Mouse (Mus musculus) spleen, adult 2 months (tissue): Measurements from ENCODE around the gene Clcnkb.

Source experiments
- CTCF ChIP-seq: fragments of 200-500 bp; IDR thresholded peaks from 2 replicates; pipeline ENCODE4 v1.5.1; 2011; ENCODE audit warnings: mild to moderate bottlenecking, inconsistent platforms; ENCODE audit not compliant: insufficient read depth, insufficient read length, insufficient replicate concordance; ENCODE audit errors: extremely low read depth
- POLR2A ChIP-seq: fragments of 200-500 bp; IDR thresholded peaks from 2 replicates; pipeline ENCODE4 v1.6.1; 2011; ENCODE audit warnings: low read depth, low read length, inconsistent platforms

- TF ChIP-seq CTCF: no peak
- TF ChIP-seq POLR2A: no peak
Measured at GRCm38 (mm10) chr4:141461088-141461487, 45.3 kb upstream of the Clcnkb start.
